Mouse (Mus musculus): Measurements from ENCODE around the gene Zfp316. TPM values are rescaled to one million over a fixed set of nuclear protein-coding genes. Genes with fewer than 3 reads are reported as not detected.

Zfp316 gene
- polyA plus RNA-seq (2021; fragmentation: Nextera tagmentation): 4.9 and 6.6 TPM in 2 replicates
- long read RNA-seq, experiment 1, full-length matches to known transcripts: 4 of 5 reads
- long read RNA-seq, experiment 1, partial matches to known transcripts: 1 of 5 reads
- long read RNA-seq, experiment 1, other reads (novel, unspliced or antisense): 0 of 5 reads
- long read RNA-seq, experiment 2, full-length matches to known transcripts: 48 of 50 reads
- long read RNA-seq, experiment 2, partial matches to known transcripts: 0 of 50 reads
- long read RNA-seq, experiment 2, other reads (novel, unspliced or antisense): 2 of 50 reads

GRCm38 (mm10) chr5:143269363-143270150 lies at the start of gene Zfp316:
TSS of gene Zfp316 (minus strand) at chr5:143270022.

GRCm38 (mm10) chr5:143314730-143315513 lies 45.1 kb upstream of the Zfp316 start, which contains the start of gene E130309D02Rik:
TSS of gene E130309D02Rik (minus strand) at chr5:143315360.

GRCm38 (mm10) chr5:143293404-143293803 lies 23.6 kb upstream of the Zfp316 start, which contains the start of gene Zfp853:
TSS of gene Zfp853 (minus strand) at chr5:143293623.

GRCm38 (mm10) chr5:143235028-143235693 lies 34.7 kb downstream of the Zfp316 start, which contains the start of gene Zfp12:
TSS of gene Zfp12 (plus strand) at chr5:143235163.

GRCm38 (mm10) chr5:143226790-143227189 lies 43.0 kb downstream of the Zfp316 start, which contains the start of gene Spdye4a:
TSS of gene Spdye4a (minus strand) at chr5:143226890.

Other genes with a start within 250 kb of the Zfp316 start
- 13.7 and 15.0 TPM in 2 replicates for gene Rnf216, start 157.0 kb downstream of the Zfp316 start, polyA plus RNA-seq (2021; fragmentation: Nextera tagmentation)
- gene Olfr718-ps1, start 122.4 kb downstream of the Zfp316 start, polyA plus RNA-seq (2021; fragmentation: Nextera tagmentation): not detected in 2 replicates
- 4.6 and 4.8 TPM in 2 replicates for gene Rbak, start 89.2 kb downstream of the Zfp316 start, polyA plus RNA-seq (2021; fragmentation: Nextera tagmentation)
- not detected in 2 replicates for gene Spdye4b, start 89.0 kb downstream of the Zfp316 start, polyA plus RNA-seq (2021; fragmentation: Nextera tagmentation)
- gene Spdye4a, start 43.1 kb downstream of the Zfp316 start, polyA plus RNA-seq (2021; fragmentation: Nextera tagmentation): not detected in 2 replicates
- gene Zfp12, start 34.9 kb downstream of the Zfp316 start, polyA plus RNA-seq (2021; fragmentation: Nextera tagmentation): 4.9 and 5.4 TPM in 2 replicates
- 0.18 and 0.50 TPM in 2 replicates for gene Zfp853, start 23.6 kb upstream of the Zfp316 start, polyA plus RNA-seq (2021; fragmentation: Nextera tagmentation)
- gene E130309D02Rik, start 45.3 kb upstream of the Zfp316 start, polyA plus RNA-seq (2021; fragmentation: Nextera tagmentation): 21.1 and 24.4 TPM in 2 replicates
- gene Zdhhc4, start 59.2 kb upstream of the Zfp316 start, polyA plus RNA-seq (2021; fragmentation: Nextera tagmentation): 63.9 and 65.3 TPM in 2 replicates
- gene Grid2ip, start 87.3 kb upstream of the Zfp316 start, polyA plus RNA-seq (2021; fragmentation: Nextera tagmentation): 1.3 TPM in 2 replicates
- gene Kdelr2, start 133.8 kb upstream of the Zfp316 start, polyA plus RNA-seq (2021; fragmentation: Nextera tagmentation): 95.3 and 134 TPM in 2 replicates
- gene Daglb, start 194.6 kb upstream of the Zfp316 start, polyA plus RNA-seq (2021; fragmentation: Nextera tagmentation): 20.1 and 22.2 TPM in 2 replicates